ENCODE assay signal across 17 mouse cellular contexts in genomic region chr4:43372155-43372554, GRCm38 (mm10). TPM values are rescaled to one million over a fixed set of nuclear protein-coding genes. Genes with fewer than 3 reads are reported as not detected.
DNase-seq lines count a peak whose midpoint lies in the region; ATAC-seq and TF ChIP-seq lines count a peak whose summit lies in the region.
"Had no signal": no experiment of that assay in that cellular context is flagged by ENCODE, and none has a peak within 500 bp of the region (broad histone marks: within the 10 kb centered on the region; RNA-seq: fewer than 3 reads in every experiment).

No protein-coding gene starts in this region.

- no peaks in the 10 kb centered on the region for H3K36me3 ChIP-seq in heart, postnatal 0 days (replicated peaks; ENCODE audit: control insufficient read depth, insufficient read depth, low read length)
- H3K36me3 ChIP-seq in heart, embryonic 12.5 days: no peaks in the 10 kb centered on the region
- H3K36me3 ChIP-seq in lung, postnatal 0 days (ENCODE audit: insufficient read depth, low read length): no peaks in the 10 kb centered on the region
- H3K36me3 ChIP-seq in forebrain, embryonic 11.5 days (ENCODE audit: control insufficient read depth, insufficient read depth, low read length): no peaks in the 10 kb centered on the region
- H3K36me3 ChIP-seq: hindbrain, embryonic 15.5 days; liver, embryonic 15.5 days; neural tube, embryonic 13.5 days had no signal

- H3K4me1 ChIP-seq in heart, postnatal 0 days (ENCODE audit: control insufficient read depth, insufficient read depth): no peaks in the 10 kb centered on the region
- no peaks in the 10 kb centered on the region for H3K4me1 ChIP-seq in heart, embryonic 12.5 days (replicated peaks)
- no peaks in the 10 kb centered on the region for H3K4me1 ChIP-seq in lung, postnatal 0 days (ENCODE audit: insufficient read depth, low read depth, low read length)
- no peaks in the 10 kb centered on the region for H3K4me1 ChIP-seq in forebrain, embryonic 11.5 days (replicated peaks; ENCODE audit: control insufficient read depth, insufficient read depth, low read length)
- H3K4me1 ChIP-seq: hindbrain, embryonic 15.5 days; liver, embryonic 15.5 days; neural tube, embryonic 13.5 days had no signal

- no peaks in the 10 kb centered on the region for H3K9me3 ChIP-seq in heart, postnatal 0 days (replicated peaks; ENCODE audit: control insufficient read depth, low read length)
- no peaks in the 10 kb centered on the region for H3K9me3 ChIP-seq in heart, embryonic 12.5 days (replicated peaks)
- H3K9me3 ChIP-seq in lung, postnatal 0 days (ENCODE audit: low read length): no peaks in the 10 kb centered on the region
- H3K9me3 ChIP-seq in forebrain, embryonic 11.5 days (ENCODE audit: control insufficient read depth, low read length): no peaks in the 10 kb centered on the region
- H3K9me3 ChIP-seq: hindbrain, embryonic 15.5 days; liver, embryonic 15.5 days; neural tube, embryonic 13.5 days had no signal

- 53% methylated on average over 4 of the region's 4 CpGs for WGBS in heart, postnatal 0 days
- 54% methylated on average over 4 of the region's 4 CpGs for WGBS in heart, embryonic 12.5 days
- WGBS in lung, postnatal 0 days: 47% methylated on average over 4 of the region's 4 CpGs
- 75% methylated on average over 4 of the region's 4 CpGs for WGBS in forebrain, embryonic 11.5 days

- TF ChIP-seq EP300 in heart, postnatal 0 days (IDR thresholded peaks at IDR 0.05; ENCODE audit: low read depth): no peak
- TF ChIP-seq EP300 in lung, postnatal 0 days (IDR thresholded peaks at IDR 0.05): no peak

- peak; percentile 40 for TF ChIP-seq CTCF in heart, postnatal 0 days (IDR thresholded peaks at IDR 0.05; ENCODE audit: low read depth)
- peak; percentile 64 for TF ChIP-seq CTCF in lung, postnatal 0 days (IDR thresholded peaks at IDR 0.05)

- H3K9ac ChIP-seq in heart, postnatal 0 days (replicated peaks; ENCODE audit: low read depth, low read length): no peak overlapping the region
- H3K9ac ChIP-seq in heart, embryonic 12.5 days: no peak overlapping the region
- H3K9ac ChIP-seq in lung, postnatal 0 days (replicated peaks; ENCODE audit: low read depth): no peak overlapping the region
- H3K9ac ChIP-seq in forebrain, embryonic 11.5 days (ENCODE audit: low read length): no peak overlapping the region
- H3K9ac ChIP-seq: hindbrain, embryonic 15.5 days; liver, embryonic 15.5 days; neural tube, embryonic 13.5 days had no signal

- no peak for DNase-seq in heart, postnatal 0 days (ENCODE audit: low spot score)
- DNase-seq in ES-CJ7 (ENCODE audit: low read depth, low spot score): peak; percentile 34
- DNase-seq in kidney, adult 8-10 months: peak; percentile 72 to 83
- DNase-seq in lung, postnatal 0 days (ENCODE audit: low spot score): peak; percentile 56
- DNase-seq in embryo, embryonic 10.5 days (ENCODE audit: low spot score): no peak
- no peak for DNase-seq in testis, postnatal 10 days (ENCODE audit: low spot score)
- DNase-seq in forebrain, embryonic 11.5 days (ENCODE audit: low spot score): no peak
- DNase-seq: adrenal gland, postnatal 14 days; cerebellum, adult 11 months; midbrain, embryonic 14.5 days; retina, postnatal 1 day had no signal

- no peaks in the 10 kb centered on the region for H3K27me3 ChIP-seq in heart, postnatal 0 days (ENCODE audit: control insufficient read depth, insufficient read depth, low read length)
- H3K27me3 ChIP-seq in heart, embryonic 12.5 days (replicated peaks): peaks cover 17% of the 10 kb centered on the region
- H3K27me3 ChIP-seq in lung, postnatal 0 days (replicated peaks; ENCODE audit: insufficient read depth, low read length): no peaks in the 10 kb centered on the region
- H3K27me3 ChIP-seq in forebrain, embryonic 11.5 days (ENCODE audit: control insufficient read depth, insufficient read depth, low read length): no peaks in the 10 kb centered on the region
- H3K27me3 ChIP-seq: hindbrain, embryonic 15.5 days; liver, embryonic 15.5 days; neural tube, embryonic 13.5 days had no signal

- H3K4me2 ChIP-seq in heart, postnatal 0 days (ENCODE audit: low read depth, low read length): no peak overlapping the region
- H3K4me2 ChIP-seq in heart, embryonic 12.5 days: no peak overlapping the region
- H3K4me2 ChIP-seq in lung, postnatal 0 days (replicated peaks; ENCODE audit: low read depth, low read length): no peak overlapping the region
- H3K4me2 ChIP-seq in forebrain, embryonic 11.5 days (ENCODE audit: low read depth, low read length, severe bottlenecking): no peak overlapping the region
- H3K4me2 ChIP-seq: hindbrain, embryonic 15.5 days; liver, embryonic 15.5 days; neural tube, embryonic 13.5 days had no signal

- no peak for ATAC-seq in heart, postnatal 0 days (ENCODE audit: insufficient read depth, low read depth)
- no peak for ATAC-seq in heart, embryonic 12.5 days (ENCODE audit: insufficient number of reproducible peaks, low FRiP score)
- ATAC-seq in lung, postnatal 0 days: peak; percentile 77
- ATAC-seq in forebrain, embryonic 11.5 days (replicated peaks; ENCODE audit: low FRiP score): no peak

- H3K4me3 ChIP-seq in heart, postnatal 0 days (ENCODE audit: low read depth, low read length): no peak overlapping the region
- H3K4me3 ChIP-seq in heart, embryonic 12.5 days: no peak overlapping the region
- no peak overlapping the region for H3K4me3 ChIP-seq in lung, postnatal 0 days (ENCODE audit: low read depth, low read length)
- no peak overlapping the region for H3K4me3 ChIP-seq in forebrain, embryonic 11.5 days (ENCODE audit: low read depth, low read length)
- H3K4me3 ChIP-seq: hindbrain, embryonic 15.5 days; liver, embryonic 15.5 days; neural tube, embryonic 13.5 days had no signal

- no peak overlapping the region for H3K27ac ChIP-seq in heart, postnatal 0 days (ENCODE audit: low read depth)
- no peak overlapping the region for H3K27ac ChIP-seq in heart, embryonic 12.5 days (ENCODE audit: poor library complexity, severe bottlenecking)
- H3K27ac ChIP-seq in lung, postnatal 0 days (ENCODE audit: low read length): no peak overlapping the region
- H3K27ac ChIP-seq in forebrain, embryonic 11.5 days (ENCODE audit: low read depth, low read length): no peak overlapping the region
- H3K27ac ChIP-seq: hindbrain, embryonic 15.5 days; liver, embryonic 15.5 days; neural tube, embryonic 13.5 days had no signal

RNA-seq across cellular contexts. Expression of gene Rusc2, which starts 9.6 kb away (rescaled TPM):
- total RNA-seq in heart, postnatal 0 days (2014; rRNA removed; ENCODE audit: low replicate concordance): 32.2 and 34.9 TPM in 2 replicates
- 7.2 and 8.0 TPM in 2 replicates for polyA plus RNA-seq in heart, postnatal 0 days (2015; fragmentation: Nextera tagmentation; extraction: Ambion mirVana)
- 14.1 and 15.7 TPM in 2 replicates for polyA plus RNA-seq in heart, embryonic 12.5 days (2016; fragmentation: Nextera tagmentation; extraction: Ambion mirVana)
- 22.2 and 23.4 TPM in 2 replicates for polyA plus RNA-seq in lung, postnatal 0 days (2015; fragmentation: Nextera tagmentation; extraction: Ambion mirVana)
- polyA plus RNA-seq in forebrain, embryonic 11.5 days (2014; fragmentation: Nextera tagmentation; extraction: Ambion mirVana): 11.6 and 12.4 TPM in 2 replicates

RNA-seq across cellular contexts. Expression of gene Fam166b, which starts 56.8 kb away (rescaled TPM):
- not detected in 2 replicates for total RNA-seq in heart, postnatal 0 days (2014; rRNA removed; ENCODE audit: low replicate concordance)
- polyA plus RNA-seq in heart, postnatal 0 days (2015; fragmentation: Nextera tagmentation; extraction: Ambion mirVana): 0.14 and 0.25 TPM in 2 replicates
- polyA plus RNA-seq in heart, embryonic 12.5 days (2016; fragmentation: Nextera tagmentation; extraction: Ambion mirVana): 0.14 TPM in 1 of 2 replicates, not detected in the other
- 4.6 and 6.8 TPM in 2 replicates for polyA plus RNA-seq in lung, postnatal 0 days (2015; fragmentation: Nextera tagmentation; extraction: Ambion mirVana)
- polyA plus RNA-seq in forebrain, embryonic 11.5 days (2014; fragmentation: Nextera tagmentation; extraction: Ambion mirVana): 0.28 and 0.31 TPM in 2 replicates
- total RNA-seq: adrenal gland, postnatal 14 days had no signal
- polyA plus RNA-seq: heart, embryonic 14.5 days; liver, embryonic 15.5 days; spleen, adult 2 months had no signal

Comparison
In these comparisons a context has a peak if more than half of its experiments do, and no peak if none do; other contexts are left out.
1. DNase-seq: peak in ES-CJ7 (single experiment), kidney, adult 8-10 months (2 of 2) and lung, postnatal 0 days (single experiment); none in heart, postnatal 0 days (single experiment), embryo, embryonic 10.5 days (single experiment), testis, postnatal 10 days (single experiment) and forebrain, embryonic 11.5 days (single experiment).